Mouse (Mus musculus) embryonic fibroblast, embryonic 13.5 days (primary cell): ENCODE measurements at regions not wholly inside any gene's neighbourhood (a gene's known extent, or its start where the extent isn't known, plus 50 kb on each side); places are given as distances from the start of the nearest gene placed in this dataset.

Source experiments
- CTCF ChIP-seq: IDR thresholded peaks from 2 replicates; pipeline ENCODE4 v1.5.1; 2011; ENCODE audit warnings: mild to moderate bottlenecking, control low read depth, low read length, moderate library complexity, borderline replicate concordance; ENCODE audit not compliant: insufficient read depth
- POLR2A ChIP-seq: IDR thresholded peaks from 2 replicates; pipeline ENCODE4 v1.6.1; 2011; ENCODE audit warnings: low read depth, mild to moderate bottlenecking, control low read depth, low read length, moderate library complexity

DNA sequence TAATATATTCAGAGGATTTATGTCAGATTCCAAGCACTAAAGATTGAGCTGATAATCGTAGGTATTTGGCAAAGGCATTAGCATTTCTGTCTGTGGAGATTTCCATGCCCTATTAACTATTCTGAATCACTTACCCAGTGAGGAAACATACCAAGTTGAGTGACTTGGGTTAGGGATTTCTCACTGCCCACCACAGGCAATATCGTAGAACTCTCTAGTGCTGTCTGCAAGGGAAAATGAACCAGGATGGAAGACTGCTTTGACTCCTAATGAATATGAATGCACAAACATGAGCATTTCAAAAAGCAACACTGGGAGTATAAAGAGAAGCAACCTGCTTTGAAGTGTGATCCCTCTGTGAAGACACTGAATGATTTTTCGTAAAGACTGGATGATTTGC lies 263.3 kb upstream of the Sptlc3 start:
- TF ChIP-seq POLR2A (no peak), CTCF (no peak)
